Mouse (Mus musculus): Measurements from ENCODE around the gene Dapl1. TPM values are rescaled to one million over a fixed set of nuclear protein-coding genes. Genes with fewer than 3 reads are reported as not detected.

Gene Dapl1
- 2.7 and 3.4 TPM in 2 replicates for polyA plus RNA-seq (2012; rRNA removed)

DNA sequence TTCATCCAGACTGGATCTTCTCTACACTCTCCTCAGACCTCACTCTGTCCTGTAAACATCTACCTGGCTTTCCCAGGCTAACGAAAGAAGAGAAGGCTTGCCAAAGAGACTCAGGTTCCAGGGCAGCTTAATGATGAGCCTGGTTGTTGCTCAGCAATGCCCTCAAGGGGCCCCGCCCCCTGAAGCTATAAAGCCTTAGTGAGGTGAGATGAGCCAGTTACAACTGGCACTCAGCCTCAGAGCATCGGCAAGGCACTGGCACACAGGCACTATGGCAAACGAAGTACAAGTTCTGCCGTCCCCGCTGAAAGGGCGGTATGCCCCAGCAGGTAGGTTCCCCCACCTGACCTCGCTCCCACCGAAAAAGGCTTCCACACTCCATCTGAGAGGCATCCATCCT is at the start of gene Dapl1:
TSS of gene Dapl1 (plus strand) at position 216 of the 400 bp plus-strand sequence.
- peak within 1 kb of the TSS; percentile 25; the same call in 1 of the 2 replicates for H3K27ac ChIP-seq (ENCODE audit: insufficient read depth, low read length)
- no peaks in the 10 kb centered on the region; the same call in 1 of the 2 replicates for H3K4me1 ChIP-seq (ENCODE audit: control insufficient read depth, insufficient read depth, insufficient read length)
- H3K27me3 ChIP-seq (ENCODE audit: control insufficient read depth, insufficient read depth, low read length): no peaks in the 10 kb centered on the region
- WGBS: 84% methylated on average over 9 of the region's 9 CpGs
- peak in 1 of 2 experiments; percentile 19 for DNase-seq (ENCODE audit: low read depth in 1 of 2, low spot score in 2 of 2)
- TF ChIP-seq CTCF (IDR thresholded peaks at IDR 0.05; ENCODE audit: extremely low read depth, insufficient read depth, insufficient read length, insufficient replicate concordance) (no peak), POLR2A (IDR thresholded peaks at IDR 0.05; ENCODE audit: low read depth, low read length) (no peak)
- no peaks in the 10 kb centered on the region for H3K36me3 ChIP-seq (ENCODE audit: control insufficient read depth, insufficient read depth, low read length)
- peak within 1 kb of the TSS; percentile 41; the same call in 1 of the 2 replicates for H3K4me3 ChIP-seq (ENCODE audit: extremely low read depth, insufficient read depth, insufficient read length)

DNA sequence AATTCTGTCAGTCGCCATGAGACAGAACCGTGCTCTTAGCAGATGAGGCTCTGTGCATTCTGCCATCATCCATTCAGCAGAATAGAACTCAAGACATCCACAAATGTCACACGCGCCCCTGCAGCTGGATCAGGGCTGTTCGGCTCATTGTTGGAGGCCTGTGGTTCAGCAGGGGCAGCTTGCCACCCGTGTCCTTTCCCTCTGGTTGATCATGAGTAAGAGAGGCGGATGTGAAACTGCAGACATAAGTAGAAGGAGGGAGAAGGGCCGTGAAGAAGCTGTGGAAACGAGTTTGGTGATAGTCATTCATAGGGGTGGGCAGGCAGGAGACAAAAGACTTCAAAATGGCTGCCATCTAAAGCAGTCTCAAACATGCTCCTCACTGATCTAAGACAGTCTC is 49.6 kb upstream of the Dapl1 start:
- no peak overlapping the region for H3K4me3 ChIP-seq (ENCODE audit: extremely low read depth, insufficient read depth, insufficient read length)
- no peak for DNase-seq (ENCODE audit: low read depth in 1 of 2, low spot score in 2 of 2)
- H3K36me3 ChIP-seq (ENCODE audit: control insufficient read depth, insufficient read depth, low read length): no peaks in the 10 kb centered on the region
- H3K27me3 ChIP-seq (ENCODE audit: control insufficient read depth, insufficient read depth, low read length): no peaks in the 10 kb centered on the region
- no peak for TF ChIP-seq POLR2A (IDR thresholded peaks at IDR 0.05; ENCODE audit: low read depth, low read length)
- TF ChIP-seq CTCF (IDR thresholded peaks at IDR 0.05; ENCODE audit: extremely low read depth, insufficient read depth, insufficient read length, insufficient replicate concordance): no peak
- peaks cover 4% of the 10 kb centered on the region; the same call in 1 of the 2 replicates for H3K4me1 ChIP-seq (ENCODE audit: control insufficient read depth, insufficient read depth, insufficient read length)
- no peak overlapping the region for H3K27ac ChIP-seq (ENCODE audit: insufficient read depth, low read length)
- 85% methylated on average over 9 of the region's 9 CpGs for WGBS

DNA sequence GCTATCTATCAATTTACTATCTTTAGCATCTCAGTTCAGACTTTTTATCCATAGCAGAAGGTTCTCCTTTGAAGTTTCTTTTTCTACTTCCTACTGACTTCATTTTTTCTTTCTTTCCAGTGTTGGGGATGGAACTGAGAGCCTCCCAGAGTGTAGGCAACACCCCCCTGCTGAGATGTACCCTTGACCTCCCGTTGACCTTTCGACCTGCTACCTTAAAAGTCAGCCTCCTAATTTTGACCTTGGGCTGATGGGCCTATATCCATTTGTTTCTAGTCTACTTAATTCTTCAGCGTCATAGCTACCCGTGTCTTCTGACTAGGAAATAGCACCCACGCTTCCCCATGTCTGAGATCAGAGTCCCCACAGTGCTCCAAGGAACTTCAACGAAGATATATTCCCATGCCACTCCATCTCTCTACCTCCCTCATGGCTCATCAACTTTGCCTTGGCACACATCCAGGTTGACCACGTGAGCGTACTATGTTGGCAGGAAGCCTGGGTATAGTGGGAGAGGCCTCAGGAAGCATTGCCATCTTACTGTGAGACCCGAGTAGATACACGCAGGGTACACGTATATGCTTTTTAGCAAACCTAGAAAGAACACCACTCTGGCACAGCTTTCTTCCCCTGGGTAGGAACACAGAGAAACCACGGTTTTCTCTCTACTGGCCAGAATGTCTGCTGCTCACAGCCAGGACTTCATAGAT is 46.6 kb upstream of the Dapl1 start:
- no peaks in the 10 kb centered on the region for H3K36me3 ChIP-seq (ENCODE audit: control insufficient read depth, insufficient read depth, low read length)
- H3K4me3 ChIP-seq (ENCODE audit: extremely low read depth, insufficient read depth, insufficient read length): no peak overlapping the region; the same call in 1 of the 2 replicates
- no peak for DNase-seq (ENCODE audit: low read depth in 1 of 2, low spot score in 2 of 2)
- H3K4me1 ChIP-seq (ENCODE audit: control insufficient read depth, insufficient read depth, insufficient read length): peaks cover 4% of the 10 kb centered on the region; the same call in 1 of the 2 replicates
- WGBS: 43% methylated on average over 12 of the region's 12 CpGs
- no peak overlapping the region for H3K27ac ChIP-seq (ENCODE audit: insufficient read depth, low read length)
- H3K27me3 ChIP-seq (ENCODE audit: control insufficient read depth, insufficient read depth, low read length): no peaks in the 10 kb centered on the region
- TF ChIP-seq POLR2A (IDR thresholded peaks at IDR 0.05; ENCODE audit: low read depth, low read length) (no peak), CTCF (IDR thresholded peaks at IDR 0.05; ENCODE audit: extremely low read depth, insufficient read depth, insufficient read length, insufficient replicate concordance) (no peak)

DNA sequence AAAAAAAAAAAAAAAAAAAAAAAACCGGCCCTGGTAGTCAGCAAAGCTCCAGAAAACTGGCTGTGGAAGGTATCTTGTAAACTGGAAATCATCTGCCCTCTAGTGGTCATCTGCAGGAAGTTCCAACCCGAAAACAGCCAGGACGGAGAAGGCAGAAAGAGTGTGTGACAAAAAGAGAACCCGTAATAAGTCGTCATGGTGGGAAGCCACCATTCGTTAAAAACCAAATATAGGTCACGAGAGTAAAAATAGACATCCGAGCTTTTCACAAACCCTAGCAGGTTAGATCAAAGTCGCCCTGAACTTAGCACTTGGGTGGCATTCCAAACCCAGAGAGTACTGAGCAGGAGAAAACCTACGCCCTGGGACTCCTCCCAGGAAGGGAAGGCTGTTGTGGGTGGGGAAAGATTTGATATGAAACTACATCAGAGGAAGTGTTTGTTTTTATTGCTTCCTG is 45.9 kb upstream of the Dapl1 start:
- Histone ChIP-seq H3K27me3 (ENCODE audit: control insufficient read depth, insufficient read depth, low read length) (no peaks in the 10 kb centered on the region), H3K36me3 (ENCODE audit: control insufficient read depth, insufficient read depth, low read length) (no peaks in the 10 kb centered on the region), H3K27ac (ENCODE audit: insufficient read depth, low read length) (no peak overlapping the region), H3K4me3 (ENCODE audit: extremely low read depth, insufficient read depth, insufficient read length) (no peak overlapping the region), H3K4me1 (ENCODE audit: control insufficient read depth, insufficient read depth, insufficient read length) (peaks cover 4% of the 10 kb centered on the region; the same call in 1 of the 2 replicates)
- 1% methylated on average over 10 of the region's 10 CpGs for WGBS
- peak; percentile 50; the same call in 1 of the 2 replicates for TF ChIP-seq CTCF (IDR thresholded peaks at IDR 0.05; ENCODE audit: extremely low read depth, insufficient read depth, insufficient read length, insufficient replicate concordance)
- no peak for TF ChIP-seq POLR2A (IDR thresholded peaks at IDR 0.05; ENCODE audit: low read depth, low read length)
- peak; percentile 26 to 43 for DNase-seq (ENCODE audit: low read depth in 1 of 2, low spot score in 2 of 2)

DNA sequence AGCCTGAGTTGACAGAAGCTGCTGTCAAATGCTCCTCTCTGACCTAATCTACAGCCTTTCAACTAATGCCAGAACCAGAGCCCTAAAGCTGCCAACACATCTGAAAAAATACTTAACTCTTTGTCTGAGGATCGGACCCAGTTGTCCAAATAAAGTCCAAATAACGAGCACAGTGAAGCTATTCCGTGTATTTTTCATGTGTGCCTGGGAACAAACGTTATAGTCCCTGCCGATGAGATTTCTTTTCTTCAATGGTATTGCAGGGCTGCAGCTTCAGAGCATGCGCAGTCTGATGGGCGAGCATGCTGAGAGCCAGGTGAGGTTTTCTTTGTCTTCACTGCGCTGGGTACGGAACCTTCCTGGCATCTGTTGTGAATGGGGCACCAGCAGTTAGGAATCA is 44.6 kb upstream of the Dapl1 start:
- 92% methylated on average over 9 of the region's 9 CpGs for WGBS
- peaks cover 4% of the 10 kb centered on the region; the same call in 1 of the 2 replicates for H3K4me1 ChIP-seq (ENCODE audit: control insufficient read depth, insufficient read depth, insufficient read length)

DNA sequence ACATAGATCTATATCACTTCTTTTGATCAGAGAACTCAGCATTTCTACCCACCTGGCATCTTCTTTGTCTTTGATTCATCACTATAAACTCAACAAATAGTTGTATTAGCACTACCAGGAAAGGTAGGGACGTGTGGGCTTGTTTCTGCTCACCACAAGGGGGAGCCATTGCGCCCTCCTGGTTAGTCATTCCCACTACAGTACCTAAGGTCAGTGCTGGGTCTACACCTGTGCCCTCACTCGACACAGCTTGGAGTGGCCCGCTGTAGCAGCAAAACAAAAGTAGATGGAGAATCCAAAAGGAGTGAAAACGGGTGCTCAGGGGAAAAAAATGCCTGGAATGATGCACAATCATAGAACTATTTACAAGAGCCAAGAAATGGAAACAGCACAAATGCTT is 44.0 kb upstream of the Dapl1 start:
- no peaks in the 10 kb centered on the region for H3K36me3 ChIP-seq (ENCODE audit: control insufficient read depth, insufficient read depth, low read length)
- TF ChIP-seq CTCF (IDR thresholded peaks at IDR 0.05; ENCODE audit: extremely low read depth, insufficient read depth, insufficient read length, insufficient replicate concordance) (peak; percentile 55; the same call in 1 of the 2 replicates), POLR2A (IDR thresholded peaks at IDR 0.05; ENCODE audit: low read depth, low read length) (no peak)
- H3K4me3 ChIP-seq (ENCODE audit: extremely low read depth, insufficient read depth, insufficient read length): no peak overlapping the region
- DNase-seq (ENCODE audit: low read depth in 1 of 2, low spot score in 2 of 2): peak; percentile 7 to 50
- H3K4me1 ChIP-seq (ENCODE audit: control insufficient read depth, insufficient read depth, insufficient read length): peaks cover 4% of the 10 kb centered on the region; the same call in 1 of the 2 replicates
- WGBS: 27% methylated on average over 5 of the region's 5 CpGs
- H3K27me3 ChIP-seq (ENCODE audit: control insufficient read depth, insufficient read depth, low read length): no peaks in the 10 kb centered on the region
- no peak overlapping the region for H3K27ac ChIP-seq (ENCODE audit: insufficient read depth, low read length)

More for the DNA sequence above, 44.6 kb upstream of the Dapl1 start:
- Histone ChIP-seq H3K4me3 (ENCODE audit: extremely low read depth, insufficient read depth, insufficient read length) (no peak overlapping the region), H3K27me3 (ENCODE audit: control insufficient read depth, insufficient read depth, low read length) (no peaks in the 10 kb centered on the region), H3K27ac (ENCODE audit: insufficient read depth, low read length) (no peak overlapping the region), H3K36me3 (ENCODE audit: control insufficient read depth, insufficient read depth, low read length) (no peaks in the 10 kb centered on the region)
- TF ChIP-seq CTCF (IDR thresholded peaks at IDR 0.05; ENCODE audit: extremely low read depth, insufficient read depth, insufficient read length, insufficient replicate concordance) (no peak), POLR2A (IDR thresholded peaks at IDR 0.05; ENCODE audit: low read depth, low read length) (no peak)
- no peak for DNase-seq (ENCODE audit: low read depth in 1 of 2, low spot score in 2 of 2)

DNA sequence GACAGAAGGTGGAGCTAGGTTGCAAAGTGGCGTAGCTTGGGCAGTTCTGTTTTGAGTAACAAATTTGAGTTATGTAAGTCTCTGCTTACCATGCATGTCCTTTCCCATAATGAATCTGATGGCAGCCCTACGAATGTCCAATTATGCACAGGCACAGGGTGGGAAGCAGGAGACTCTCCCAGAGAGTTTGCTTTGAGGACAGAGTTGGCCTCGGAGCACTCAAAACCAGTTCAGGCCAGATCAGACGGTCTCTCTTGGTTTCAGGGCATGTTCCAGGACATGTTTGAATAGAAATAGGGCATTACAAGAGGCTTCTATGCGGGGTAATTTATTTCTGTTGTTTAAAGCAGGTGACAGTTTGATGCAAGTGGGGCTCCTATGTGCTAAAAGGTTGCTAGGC is 42.8 kb upstream of the Dapl1 start:
- no peak for TF ChIP-seq POLR2A (IDR thresholded peaks at IDR 0.05; ENCODE audit: low read depth, low read length)
- TF ChIP-seq CTCF (IDR thresholded peaks at IDR 0.05; ENCODE audit: extremely low read depth, insufficient read depth, insufficient read length, insufficient replicate concordance): no peak
- WGBS: 86% methylated on average over 5 of the region's 5 CpGs
- H3K36me3 ChIP-seq (ENCODE audit: control insufficient read depth, insufficient read depth, low read length): no peaks in the 10 kb centered on the region
- no peak for DNase-seq (ENCODE audit: low read depth in 1 of 2, low spot score in 2 of 2)
- H3K4me3 ChIP-seq (ENCODE audit: extremely low read depth, insufficient read depth, insufficient read length): no peak overlapping the region
- H3K4me1 ChIP-seq (ENCODE audit: control insufficient read depth, insufficient read depth, insufficient read length): peaks cover 4% of the 10 kb centered on the region; the same call in 1 of the 2 replicates
- no peak overlapping the region for H3K27ac ChIP-seq (ENCODE audit: insufficient read depth, low read length)
- no peaks in the 10 kb centered on the region for H3K27me3 ChIP-seq (ENCODE audit: control insufficient read depth, insufficient read depth, low read length)
